Mouse (Mus musculus) gastrocnemius, postnatal 25 days (tissue): ENCODE data around the gene Slc48a1. TPM values are rescaled to one million over a fixed set of nuclear protein-coding genes. Genes with fewer than 3 reads are reported as not detected.

Source experiments
- DNase-seq: peaks from one replicate; pipeline ENCODE4 v3.0.0; 2022
- total RNA-seq, 2 experiments: library from RNA; stranded (reverse); gene quantifications; 1 replicate in 1 of 2; 2 replicates in 1 of 2; pipeline ENCODE4 v1.2.3; 2021

Gene Slc48a1
- total RNA-seq, 2 experiments from 2014 or later = 44.7 to 47.2 TPM

GRCm38 (mm10) chr15:97807867-97808266 is 29.5 kb downstream of the Slc48a1 start:
- DNase-seq = no peak

GRCm38 (mm10) chr15:97808532-97808931 is 30.2 kb downstream of the Slc48a1 start:
- DNase-seq = no peak

GRCm38 (mm10) chr15:97809206-97809605 is 30.9 kb downstream of the Slc48a1 start:
- no peak for DNase-seq

GRCm38 (mm10) chr15:97809942-97810341 is 31.6 kb downstream of the Slc48a1 start:
- DNase-seq = no peak

GRCm38 (mm10) chr15:97810399-97810798 is 32.1 kb downstream of the Slc48a1 start:
- DNase-seq = no peak

- DNase-seq = no peak
Measured at GRCm38 (mm10) chr15:97811307-97811706, 33.0 kb downstream of the Slc48a1 start.

GRCm38 (mm10) chr15:97812126-97812525 is 33.8 kb downstream of the Slc48a1 start:
- DNase-seq = peak; percentile 92

- DNase-seq = no peak
Measured at GRCm38 (mm10) chr15:97812875-97813274, 34.6 kb downstream of the Slc48a1 start.

- no peak for DNase-seq
Measured at GRCm38 (mm10) chr15:97813452-97814204, 35.3 kb downstream of the Slc48a1 start.

- DNase-seq = no peak
Measured at GRCm38 (mm10) chr15:97814703-97815102, 36.4 kb downstream of the Slc48a1 start.

- DNase-seq = no peak
Measured at GRCm38 (mm10) chr15:97815254-97815653, 36.9 kb downstream of the Slc48a1 start.

GRCm38 (mm10) chr15:97816199-97816994 is 38.1 kb downstream of the Slc48a1 start:
- no peak for DNase-seq

- DNase-seq = no peak
Measured at GRCm38 (mm10) chr15:97819937-97820336, 41.6 kb downstream of the Slc48a1 start.

- DNase-seq = no peak
Measured at GRCm38 (mm10) chr15:97821321-97821982, 43.1 kb downstream of the Slc48a1 start.

GRCm38 (mm10) chr15:97821983-97822363 is 43.7 kb downstream of the Slc48a1 start:
- DNase-seq = no peak

GRCm38 (mm10) chr15:97822545-97823228 is 44.4 kb downstream of the Slc48a1 start:
- DNase-seq = no peak

- no peak for DNase-seq
Measured at GRCm38 (mm10) chr15:97823479-97823878, 45.2 kb downstream of the Slc48a1 start.

- DNase-seq = peak; percentile 76
Measured at GRCm38 (mm10) chr15:97824042-97824441, 45.7 kb downstream of the Slc48a1 start.

GRCm38 (mm10) chr15:97825071-97825940 is 47.0 kb downstream of the Slc48a1 start:
- DNase-seq = peak; percentile 89

GRCm38 (mm10) chr15:97825941-97826587 is 47.7 kb downstream of the Slc48a1 start:
- DNase-seq = no peak
